Comparison of ENCODE assay signal across 24 mouse cellular contexts in genomic region chr7:116679195-116679594, GRCm38 (mm10).
"Had no signal": no experiment of that assay in that cellular context is flagged by ENCODE, and none has a peak within 500 bp of the region (broad histone marks: within the 10 kb centered on the region; RNA-seq: fewer than 3 reads in every experiment).

No protein-coding gene starts in this region.

- H3K36me3 ChIP-seq: heart, embryonic 12.5 days; hindbrain, embryonic 10.5 days; hindbrain, embryonic 12.5 days; limb, embryonic 13.5 days; limb, embryonic 15.5 days; liver, embryonic 13.5 days had no signal

- H3K4me2 ChIP-seq: heart, embryonic 12.5 days; hindbrain, embryonic 12.5 days; hindbrain, embryonic 14.5 days; limb, embryonic 13.5 days; limb, embryonic 15.5 days; liver, embryonic 11.5 days; liver, embryonic 13.5 days had no signal

- H3K4me3 ChIP-seq: gastrocnemius, adult 2 months; heart, adult 2 months; heart, embryonic 12.5 days; hindbrain, embryonic 10.5 days; hindbrain, embryonic 12.5 days; limb, embryonic 13.5 days; limb, embryonic 15.5 days; liver, embryonic 13.5 days had no signal

- H3K27me3 ChIP-seq: heart, embryonic 12.5 days; hindbrain, embryonic 12.5 days; limb, embryonic 13.5 days; limb, embryonic 15.5 days; liver, embryonic 13.5 days had no signal

- ATAC-seq: hindbrain, embryonic 16.5 days; inflammation-experienced regulatory T-cells, adult 6 months; intestine, embryonic 16.5 days had no signal

- H3K27ac ChIP-seq: gastrocnemius, adult 2 months; heart, adult 2 months; hindbrain, embryonic 10.5 days; hindbrain, embryonic 12.5 days; hindbrain, embryonic 14.5 days; limb, embryonic 13.5 days; limb, embryonic 15.5 days; liver, embryonic 13.5 days had no signal

- H3K4me1 ChIP-seq: heart, embryonic 12.5 days; liver, embryonic 13.5 days had no signal

- DNase-seq: gastrocnemius, adult 2 months; gastrocnemius, postnatal 10 days; gastrocnemius, postnatal 25 days; heart, adult 2 months; heart, postnatal 10 days; heart, postnatal 4 days; kidney, adult 18-20 months; kidney, adult 8-10 months; kidney, postnatal 10 days; kidney, postnatal 36 days; layer of hippocampus, adult 9-11 months; layer of hippocampus, postnatal 36 days; left cerebral cortex, postnatal 4 days; liver, embryonic 13.5 days had no signal

- H3K9me3 ChIP-seq: heart, embryonic 12.5 days; hindbrain, embryonic 10.5 days; hindbrain, embryonic 12.5 days; limb, embryonic 13.5 days; limb, embryonic 15.5 days; liver, embryonic 13.5 days had no signal

- H3K9ac ChIP-seq: heart, embryonic 12.5 days; hindbrain, embryonic 12.5 days; hindbrain, embryonic 14.5 days; limb, embryonic 13.5 days; limb, embryonic 15.5 days; liver, embryonic 13.5 days had no signal
